10 mouse cellular contexts compared by ENCODE assay signal in genomic region chr19:47538801-47539200, GRCm38 (mm10). TPM values are rescaled to one million over a fixed set of nuclear protein-coding genes. Genes with fewer than 3 reads are reported as not detected.
DNase-seq lines count a peak whose midpoint lies in the region; ATAC-seq and TF ChIP-seq lines count a peak whose summit lies in the region.
"Had no signal": no experiment of that assay in that cellular context is flagged by ENCODE, and none has a peak within 500 bp of the region (broad histone marks: within the 10 kb centered on the region; RNA-seq: fewer than 3 reads in every experiment).

No protein-coding gene starts in this region.

- H3K4me3 ChIP-seq in heart, embryonic 11.5 days (ENCODE audit: low read depth, low read length) = no peak overlapping the region
- H3K4me3 ChIP-seq in heart, embryonic 12.5 days = no peak overlapping the region
- H3K4me3 ChIP-seq in liver, postnatal 0 days (ENCODE audit: low read depth, low read length) = no peak overlapping the region
- H3K4me3 ChIP-seq: forebrain, embryonic 13.5 days had no signal

- H3K4me1 ChIP-seq in heart, embryonic 11.5 days (ENCODE audit: control insufficient read depth, insufficient read depth, low read length) = peaks cover 21% of the 10 kb centered on the region
- H3K4me1 ChIP-seq in heart, embryonic 12.5 days (replicated peaks) = peaks cover 48% of the 10 kb centered on the region
- H3K4me1 ChIP-seq in liver, postnatal 0 days (ENCODE audit: insufficient read depth) = peaks cover 27% of the 10 kb centered on the region

- no peaks in the 10 kb centered on the region for H3K27me3 ChIP-seq in heart, embryonic 11.5 days (ENCODE audit: control insufficient read depth, insufficient read depth, low read length)
- no peaks in the 10 kb centered on the region for H3K27me3 ChIP-seq in heart, embryonic 12.5 days (replicated peaks)
- no peaks in the 10 kb centered on the region for H3K27me3 ChIP-seq in liver, postnatal 0 days (ENCODE audit: insufficient read depth, low read length)
- H3K27me3 ChIP-seq: forebrain, embryonic 13.5 days; Patski had no signal

- DNase-seq in heart, adult 9 months (ENCODE audit: low spot score in 2 of 2) = no peak
- DNase-seq in liver, postnatal 0 days = peak; percentile 42
- DNase-seq in thymus, adult 18-20 months = peak; percentile 30 to 42
- DNase-seq in cerebellum, adult 18-20 months = no peak
- no peak for DNase-seq in T-cell, adult 2 months (ENCODE audit: low spot score)
- no peak for DNase-seq in testis, postnatal 10 days (ENCODE audit: low spot score)

- WGBS in heart, embryonic 11.5 days (ENCODE audit: insufficient replicate concordance) = 6% methylated on average over 6 of the region's 6 CpGs
- 5% methylated on average over 6 of the region's 6 CpGs for WGBS in heart, embryonic 12.5 days
- under 1% methylated on average over 6 of the region's 6 CpGs for WGBS in liver, postnatal 0 days (ENCODE audit: insufficient replicate concordance)

- no peak overlapping the region for H3K9ac ChIP-seq in heart, embryonic 11.5 days (ENCODE audit: low read depth, low read length)
- H3K9ac ChIP-seq in heart, embryonic 12.5 days = no peak overlapping the region; the same call in 1 of the 2 replicates
- H3K9ac ChIP-seq in liver, postnatal 0 days (replicated peaks) = no peak overlapping the region
- H3K9ac ChIP-seq: forebrain, embryonic 13.5 days had no signal

- no peaks in the 10 kb centered on the region for H3K36me3 ChIP-seq in heart, embryonic 11.5 days (ENCODE audit: control insufficient read depth, insufficient read depth, low read length)
- peaks cover 3% of the 10 kb centered on the region; the same call in 1 of the 2 replicates for H3K36me3 ChIP-seq in heart, embryonic 12.5 days
- H3K36me3 ChIP-seq in liver, postnatal 0 days (replicated peaks; ENCODE audit: insufficient read depth, low read length) = 0 out of 2 replicates have a peak, but pooled peaks cover 3% of the 10 kb centered on the region

- peak overlapping the region; percentile 8 for H3K4me2 ChIP-seq in heart, embryonic 11.5 days
- peak overlapping the region; percentile 44 for H3K4me2 ChIP-seq in heart, embryonic 12.5 days
- H3K4me2 ChIP-seq in liver, postnatal 0 days (ENCODE audit: low read depth, low read length) = peak overlapping the region; percentile 40
- H3K4me2 ChIP-seq: forebrain, embryonic 13.5 days had no signal

- H3K9me3 ChIP-seq in heart, embryonic 11.5 days (replicated peaks; ENCODE audit: control insufficient read depth, low read length) = no peaks in the 10 kb centered on the region
- H3K9me3 ChIP-seq in heart, embryonic 12.5 days (replicated peaks) = no peaks in the 10 kb centered on the region
- no peaks in the 10 kb centered on the region for H3K9me3 ChIP-seq in liver, postnatal 0 days (ENCODE audit: low read length)
- H3K9me3 ChIP-seq: forebrain, embryonic 13.5 days had no signal

- TF ChIP-seq EP300 in liver, postnatal 0 days (IDR thresholded peaks at IDR 0.05; ENCODE audit: low read depth) = no peak

- H3K27ac ChIP-seq in heart, embryonic 11.5 days (ENCODE audit: low read depth, low read length) = peak overlapping the region; percentile 50; the same call in 1 of the 2 replicates
- peak overlapping the region; percentile 90 for H3K27ac ChIP-seq in heart, embryonic 12.5 days (ENCODE audit: poor library complexity, severe bottlenecking)
- 0 out of 2 replicates have a peak overlapping the region, but pooled peaks have one; percentile 2 for H3K27ac ChIP-seq in liver, postnatal 0 days (ENCODE audit: low read depth)
- H3K27ac ChIP-seq: forebrain, embryonic 13.5 days had no signal

- TF ChIP-seq CTCF in liver, postnatal 0 days (IDR thresholded peaks at IDR 0.05; ENCODE audit: low read depth) = no peak

- no peak for ATAC-seq in heart, embryonic 11.5 days (replicated peaks; ENCODE audit: insufficient number of reproducible peaks, low FRiP score, low TSS enrichment)
- ATAC-seq in heart, embryonic 12.5 days (ENCODE audit: insufficient number of reproducible peaks, low FRiP score) = 0 out of 2 replicates have a peak, but pooled peaks have one; percentile 27
- ATAC-seq in liver, postnatal 0 days = no peak
- ATAC-seq: forebrain, embryonic 13.5 days; Patski had no signal

RNA-seq across cellular contexts. Expression of gene Stn1, which starts 1.5 kb away (rescaled TPM):
- 40.0 and 41.6 TPM in 2 replicates for polyA plus RNA-seq in heart, embryonic 11.5 days (2014; fragmentation: Nextera tagmentation; extraction: Ambion mirVana)
- 34.2 and 35.3 TPM in 2 replicates for polyA plus RNA-seq in heart, embryonic 12.5 days (2016; fragmentation: Nextera tagmentation; extraction: Ambion mirVana)
- polyA plus RNA-seq in liver, postnatal 0 days (2015; fragmentation: Nextera tagmentation; extraction: Ambion mirVana) = 4.4 and 5.4 TPM in 2 replicates

RNA-seq across cellular contexts. Expression of gene Slk, which starts 40.7 kb away (rescaled TPM):
- 11.3 and 14.1 TPM in 2 replicates for polyA plus RNA-seq in heart, embryonic 11.5 days (2014; fragmentation: Nextera tagmentation; extraction: Ambion mirVana)
- polyA plus RNA-seq in heart, embryonic 12.5 days (2016; fragmentation: Nextera tagmentation; extraction: Ambion mirVana) = 12.6 and 13.0 TPM in 2 replicates
- 6.0 and 6.5 TPM in 2 replicates for polyA plus RNA-seq in liver, postnatal 0 days (2015; fragmentation: Nextera tagmentation; extraction: Ambion mirVana)

Comparison
In these comparisons a context has a peak if more than half of its experiments do, and no peak if none do; other contexts are left out.
1. H3K27ac ChIP-seq: peak in every context shown above with its lines; median percentile 90 in heart, embryonic 12.5 days; 50 in heart, embryonic 11.5 days; 2 in liver, postnatal 0 days.
2. DNase-seq: peak in liver, postnatal 0 days (single experiment) and thymus, adult 18-20 months (2 of 2); none in heart, adult 9 months (0 of 2), cerebellum, adult 18-20 months (0 of 2), T-cell, adult 2 months (single experiment) and testis, postnatal 10 days (single experiment).
3. Peak in every context shown above with its lines, with median percentiles within 50 percentile points of each other: H3K4me2 ChIP-seq.